Mouse (Mus musculus) adrenal gland, postnatal 4 days (tissue): ENCODE results near the gene Dnah14. TPM values are rescaled to one million over a fixed set of nuclear protein-coding genes. Genes with fewer than 3 reads are reported as not detected.

ENCODE experiments used
- DNase-seq, 2 experiments: peaks; one replicate each; pipeline ENCODE4 v3.0.0; 2021 to 2022; ENCODE audit warnings: low spot score in 2 of 2, mixed read lengths in 2 of 2
- total RNA-seq, 2 experiments: library from RNA; stranded (reverse); gene quantifications; 2 replicates each; pipeline ENCODE4 v1.2.3; 2021

The Dnah14 gene
- total RNA-seq, 2 experiments from 2014 or later = not detected

DNA sequence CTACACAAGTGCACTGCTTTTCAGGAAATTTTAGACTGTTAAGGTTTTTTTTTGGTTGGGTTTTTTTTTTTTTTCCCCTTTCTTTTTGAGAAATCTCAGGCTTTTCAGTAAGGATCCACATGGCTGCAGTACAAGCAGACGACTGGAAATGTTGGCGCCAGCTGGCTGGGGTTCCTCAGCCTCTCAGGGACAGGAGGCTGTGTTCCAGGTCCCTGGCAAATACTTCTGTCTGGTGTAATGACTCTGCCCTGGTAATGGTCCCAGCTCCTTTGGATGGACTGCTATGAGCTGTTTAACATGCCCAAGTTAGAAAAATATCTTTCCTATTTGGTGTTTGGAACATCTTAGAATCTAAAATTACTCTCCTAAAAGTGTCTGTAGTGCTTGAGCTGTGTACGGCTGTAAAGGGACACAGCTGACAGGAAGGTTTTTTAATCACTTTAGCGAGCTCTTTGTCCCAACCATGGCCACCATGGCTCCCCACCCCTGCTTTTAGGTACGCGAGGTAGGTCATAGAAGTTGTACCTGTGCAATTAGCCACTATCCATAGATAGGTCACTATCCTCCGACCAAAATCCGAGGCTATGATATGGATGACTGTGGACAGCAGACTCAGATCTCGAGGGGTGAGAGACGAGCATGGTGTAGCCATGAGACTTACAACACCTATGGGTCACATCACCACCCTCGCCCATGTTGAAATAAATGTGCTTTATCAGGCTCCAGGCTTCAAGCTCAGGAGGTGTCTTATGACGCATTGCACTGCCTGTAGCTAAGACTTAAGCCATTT, 275.4 kb downstream of the Dnah14 start:
- DNase-seq = no peak

DNA sequence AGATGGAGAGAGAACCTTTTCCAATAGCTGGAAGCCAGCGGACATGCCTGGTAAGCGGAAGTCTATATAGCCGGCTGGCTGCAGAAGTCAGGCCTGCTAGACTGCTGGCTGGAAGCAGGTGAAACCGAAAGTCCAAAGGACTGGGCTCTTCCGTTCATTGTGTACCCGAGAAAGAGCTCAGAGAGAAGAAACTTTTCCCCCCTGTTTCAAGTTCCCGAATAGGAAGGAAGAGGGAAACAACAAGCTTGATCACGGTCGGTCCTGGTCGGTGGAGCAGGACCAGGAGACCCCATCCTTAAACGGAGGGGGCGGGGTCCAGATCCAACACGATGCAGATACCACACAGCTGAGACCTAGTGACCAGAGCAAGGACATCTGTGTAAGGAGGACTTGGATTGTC, 276.1 kb downstream of the Dnah14 start:
- DNase-seq = no peak

DNA sequence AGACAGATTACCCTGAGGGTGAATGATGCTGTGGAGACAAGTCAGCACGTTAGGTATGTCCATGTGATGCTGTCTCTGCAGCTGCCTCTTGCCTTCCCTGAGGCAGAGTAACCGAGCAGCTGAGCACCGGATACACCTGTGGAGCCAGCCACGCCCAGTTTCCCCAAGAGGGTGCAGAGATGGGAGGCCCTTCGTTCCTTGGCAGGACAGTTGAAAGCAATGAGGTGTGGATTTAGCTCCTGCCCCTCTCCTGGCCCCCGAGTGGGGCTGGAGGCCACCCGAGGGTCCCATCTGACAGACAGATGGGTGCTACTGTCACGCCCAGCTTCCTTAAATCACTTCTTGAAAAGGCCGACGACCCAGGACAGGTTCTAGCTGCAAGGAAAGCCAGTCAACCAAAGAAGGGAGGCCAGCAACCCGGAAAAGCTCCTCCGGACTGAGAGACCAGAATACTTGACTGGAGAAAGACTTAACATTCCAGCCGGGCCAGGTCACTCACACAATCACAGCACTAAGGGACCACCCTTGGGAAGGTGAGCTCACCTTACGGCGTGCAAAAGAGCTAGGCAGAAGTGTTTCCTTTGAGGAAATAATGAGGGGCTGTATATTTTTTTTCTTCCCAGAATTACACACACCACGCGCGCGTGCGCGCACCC, 276.9 kb downstream of the Dnah14 start:
- DNase-seq = no peak

DNA sequence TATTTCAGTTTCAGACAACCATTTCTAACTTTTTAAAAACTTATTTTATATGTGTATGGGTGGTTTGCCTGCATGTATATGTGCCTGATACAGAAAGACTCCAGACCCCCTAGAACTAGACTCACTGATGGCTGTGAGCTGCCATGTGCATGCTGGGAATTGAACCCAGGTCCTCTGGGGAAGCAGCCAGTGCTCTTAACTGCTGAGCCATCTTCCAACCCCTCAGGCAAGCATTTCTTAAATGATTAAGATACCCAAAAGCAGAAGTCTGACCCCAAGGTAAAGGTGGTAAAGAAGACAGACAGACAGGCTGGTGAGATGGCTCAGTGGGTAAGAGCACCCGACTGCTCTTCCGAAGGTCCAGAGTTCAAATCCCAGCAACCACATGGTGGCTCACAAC, 278.5 kb downstream of the Dnah14 start:
- no peak for DNase-seq

DNA sequence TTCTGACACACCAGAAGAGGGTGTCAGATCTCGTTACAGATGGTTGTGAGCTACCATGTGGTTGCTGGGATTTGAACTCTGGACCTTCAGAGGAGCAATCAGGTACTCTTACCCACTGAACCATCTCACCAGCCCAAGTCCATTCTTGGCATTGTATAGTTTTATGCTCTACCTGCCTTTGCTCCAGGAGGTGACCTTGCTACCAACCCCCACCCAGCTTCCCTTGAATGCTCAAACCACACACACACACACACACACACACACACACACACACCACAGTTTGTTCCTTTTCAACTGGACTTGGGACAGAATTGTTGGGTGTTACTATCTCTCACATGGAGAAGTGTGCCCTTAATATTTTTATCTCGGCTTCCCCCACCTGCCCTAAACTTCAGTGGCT, 280.0 kb downstream of the Dnah14 start:
- DNase-seq = no peak

DNA sequence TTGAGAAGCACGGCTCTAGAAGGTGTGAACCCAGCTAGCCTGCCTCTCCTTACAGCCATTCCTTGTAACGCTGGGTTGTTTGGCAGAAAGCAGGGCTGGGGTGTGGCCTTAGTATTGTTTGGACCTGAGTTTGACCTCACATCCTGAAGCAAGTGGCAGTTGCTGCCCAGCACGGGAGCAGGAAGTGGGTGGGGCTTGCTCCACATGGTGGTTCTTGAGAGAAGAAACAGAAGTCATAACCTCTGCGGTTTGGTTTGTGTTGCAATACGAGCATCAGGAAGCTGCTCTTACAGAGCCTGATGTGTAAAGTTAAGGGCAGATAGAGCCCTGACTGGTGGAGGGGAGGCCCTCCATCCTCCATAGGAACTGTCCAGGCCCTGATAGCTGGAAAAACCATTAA, 284.3 kb downstream of the Dnah14 start:
- DNase-seq = peak in 1 of 2 experiments; percentile 37

DNA sequence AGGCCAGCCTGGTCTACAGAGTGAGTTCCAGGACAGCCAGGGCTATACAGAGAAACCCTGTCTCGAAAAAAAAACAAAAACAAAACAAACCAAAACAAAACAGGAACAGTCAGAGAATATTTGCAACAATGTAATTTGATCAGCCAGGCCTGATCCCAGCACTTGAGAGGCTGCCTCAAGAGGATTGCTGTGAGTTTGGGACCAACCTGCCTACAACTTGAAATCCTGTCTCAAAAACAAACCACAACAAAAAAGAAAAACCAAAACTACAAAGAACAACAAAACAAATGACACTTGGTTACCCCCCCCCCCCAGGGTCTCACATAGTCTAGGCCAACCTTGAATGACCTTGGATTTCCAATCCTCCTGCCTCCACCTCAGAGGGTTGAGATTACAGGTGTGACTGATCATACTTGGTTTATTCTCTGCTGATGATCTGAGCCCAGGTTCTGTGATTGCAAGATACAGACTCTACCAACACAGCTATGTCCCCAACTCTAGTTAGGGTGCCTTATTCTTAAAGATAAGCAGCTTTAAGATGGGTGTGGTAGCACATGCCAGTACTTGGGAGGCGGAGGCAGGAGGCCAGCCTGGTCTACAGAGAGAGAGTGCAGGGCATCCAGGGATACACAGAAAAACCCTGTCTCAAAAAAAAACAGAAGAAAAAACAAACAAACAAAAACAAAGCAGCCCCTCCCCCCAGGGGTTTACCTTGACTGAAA, 285.0 kb downstream of the Dnah14 start:
- no peak for DNase-seq

DNA sequence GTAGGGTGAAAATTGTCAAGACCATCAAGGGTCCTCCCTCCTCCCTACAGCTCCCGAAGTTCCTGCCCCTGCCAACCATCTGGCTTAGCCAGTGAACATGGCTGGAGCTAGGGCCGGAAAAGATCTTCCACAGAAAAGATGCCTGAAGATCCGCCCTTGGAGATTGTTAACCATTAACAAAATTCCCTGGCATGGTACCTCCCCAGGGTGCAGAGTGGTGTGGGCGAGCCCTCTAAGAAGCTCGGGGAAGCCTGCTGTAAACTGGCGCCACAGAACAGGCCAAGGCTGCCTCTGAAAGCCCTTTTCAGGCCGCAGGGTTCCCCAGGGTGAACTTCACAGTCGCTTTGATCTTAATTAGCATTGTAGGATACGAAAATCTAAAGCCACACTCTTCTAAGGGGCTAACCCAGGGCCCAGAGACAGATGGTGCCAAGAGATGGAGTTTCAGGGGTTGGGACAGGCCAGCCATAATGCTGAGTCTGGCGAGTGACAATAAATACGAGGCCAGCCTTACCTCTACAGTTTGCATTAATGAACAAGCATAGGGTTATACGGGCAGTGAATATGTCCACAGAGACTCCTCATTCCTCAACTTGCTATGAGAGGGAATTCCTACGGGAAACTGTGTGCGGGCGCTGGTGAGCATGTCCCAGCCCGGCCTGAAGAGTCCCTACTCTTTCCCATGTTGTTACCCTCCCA, 286.5 kb downstream of the Dnah14 start:
- no peak for DNase-seq

DNA sequence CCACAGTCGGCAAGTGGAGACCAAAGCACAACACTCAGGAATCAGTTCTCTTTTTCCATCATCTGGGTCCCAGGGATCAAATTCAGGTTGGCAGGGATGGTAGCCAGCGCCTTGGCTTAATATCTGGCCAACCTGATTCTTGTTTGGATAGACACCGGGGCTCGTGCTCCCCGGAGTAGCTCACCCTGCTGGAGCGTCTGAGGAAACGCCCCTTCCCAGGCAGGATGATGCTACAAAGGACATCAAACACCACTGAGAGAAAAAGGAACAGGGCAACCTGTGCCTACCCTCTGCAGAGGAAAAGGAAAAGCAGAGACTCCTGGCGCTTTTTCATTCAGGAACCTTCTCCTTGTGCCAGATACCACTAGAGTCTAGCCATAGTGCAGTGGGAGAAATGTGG, 287.1 kb downstream of the Dnah14 start:
- no peak for DNase-seq

Other genes with a start within 250 kb of the Dnah14 start
- gene Cnih3, start 223.9 kb upstream of the Dnah14 start, total RNA-seq = under 1 TPM; 0.14 to 0.34 TPM
- not detected for gene Ccdc121, start 65.1 kb upstream of the Dnah14 start, total RNA-seq